Mouse (Mus musculus) cerebellum, adult 2 months (tissue): ENCODE measurements at regions not wholly inside any gene's neighbourhood (a gene's known extent, or its start where the extent isn't known, plus 50 kb on each side); places are given as distances from the start of the nearest gene placed in this dataset.

Experiments
- CTCF ChIP-seq: fragments of 200-500 bp; IDR thresholded peaks from 2 replicates; pipeline ENCODE4 v1.5.1; 2011; ENCODE audit warnings: low read depth, mild to moderate bottlenecking, control low read depth, low read length, moderate library complexity, borderline replicate concordance; ENCODE audit not compliant: insufficient read depth
- POLR2A ChIP-seq: fragments of 200-500 bp; IDR thresholded peaks from 2 replicates; pipeline ENCODE4 v1.6.1; 2011; ENCODE audit warnings: low read length, control low read depth, borderline replicate concordance; ENCODE audit not compliant: insufficient read depth

DNA sequence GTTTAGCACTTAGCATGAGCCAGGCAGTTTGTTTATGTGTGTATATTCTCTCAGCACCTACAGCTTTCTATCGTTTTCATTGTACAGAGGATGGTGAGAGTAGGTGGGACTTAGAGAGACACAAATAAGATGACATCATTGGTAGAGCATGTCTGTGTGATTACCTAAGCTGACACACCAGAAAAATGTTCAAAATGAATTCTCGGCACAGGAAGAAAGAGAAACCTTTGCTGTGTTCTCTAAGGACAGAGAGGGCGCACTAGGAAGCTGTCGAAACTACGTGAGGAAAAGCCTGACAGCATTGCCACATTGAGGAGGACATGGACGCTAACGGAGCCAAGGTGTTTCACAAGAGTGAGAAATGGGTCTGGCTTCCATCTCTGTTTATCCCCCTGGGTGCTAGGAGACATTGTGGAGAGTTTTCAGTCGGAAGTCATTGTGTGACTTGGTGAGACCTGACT is 51.0 kb upstream of the Dennd1b start:
- no peak for TF ChIP-seq POLR2A
- no peak for TF ChIP-seq CTCF
